Mouse (Mus musculus): ENCODE measurements around the gene Sft2d2.

The Sft2d2 gene

DNA sequence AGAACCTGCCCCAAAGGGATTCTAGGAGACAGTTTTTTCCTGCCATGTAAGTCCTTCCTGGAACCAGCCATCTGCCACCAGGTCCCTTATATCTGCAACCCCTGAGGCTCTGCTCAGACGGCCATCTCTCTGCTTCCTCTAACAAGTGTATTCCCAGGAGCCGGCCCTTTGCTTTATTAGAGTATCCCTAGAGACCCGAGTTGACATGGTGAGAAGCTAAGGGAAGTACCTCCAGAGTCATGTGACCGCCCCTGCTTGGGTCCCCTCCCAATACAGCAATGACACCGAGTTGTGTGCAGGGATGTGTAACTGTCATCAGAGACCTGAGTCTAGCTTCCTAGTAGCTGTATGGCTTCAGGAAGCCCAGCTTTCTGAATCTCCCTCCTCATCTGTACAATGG is 61.0 kb downstream of the Sft2d2 start:
- DNase-seq (ENCODE audit: low spot score in 2 of 2) = no peak

DNA sequence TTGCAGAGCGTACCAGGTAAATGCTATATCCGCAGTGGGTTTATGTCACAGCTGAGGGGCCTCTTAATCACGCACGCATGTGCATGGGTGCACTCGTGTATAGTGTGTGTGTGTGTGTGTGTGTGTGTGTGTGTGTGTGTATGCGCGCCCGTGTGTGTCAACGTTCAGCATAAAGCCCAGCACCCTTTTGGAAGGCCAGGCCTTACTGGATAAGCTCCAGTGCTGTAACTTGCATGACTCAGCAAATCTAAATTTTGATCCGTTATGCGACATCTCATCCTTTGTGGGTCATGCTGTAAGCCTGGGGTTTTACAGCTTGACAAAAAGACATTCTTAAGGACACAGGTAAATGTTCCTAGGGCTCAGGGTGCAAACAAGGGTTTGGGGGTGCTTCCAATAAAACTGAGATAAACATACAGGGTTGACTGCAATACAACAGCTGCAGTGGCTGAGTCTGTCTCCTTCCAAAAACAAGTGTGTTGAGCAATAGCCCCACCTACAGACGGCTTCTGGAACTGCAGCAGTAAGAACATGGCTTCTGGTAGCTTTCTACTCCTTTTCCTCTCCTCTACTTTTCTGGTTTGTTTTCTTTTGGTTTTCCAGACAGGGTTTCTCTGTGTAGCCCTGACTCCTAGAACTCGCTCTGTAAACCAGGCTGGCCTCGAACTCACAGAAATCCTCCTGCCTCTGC is 61.9 kb downstream of the Sft2d2 start:
- DNase-seq (ENCODE audit: low spot score in 2 of 2) = peak; percentile 32 to 55

DNA sequence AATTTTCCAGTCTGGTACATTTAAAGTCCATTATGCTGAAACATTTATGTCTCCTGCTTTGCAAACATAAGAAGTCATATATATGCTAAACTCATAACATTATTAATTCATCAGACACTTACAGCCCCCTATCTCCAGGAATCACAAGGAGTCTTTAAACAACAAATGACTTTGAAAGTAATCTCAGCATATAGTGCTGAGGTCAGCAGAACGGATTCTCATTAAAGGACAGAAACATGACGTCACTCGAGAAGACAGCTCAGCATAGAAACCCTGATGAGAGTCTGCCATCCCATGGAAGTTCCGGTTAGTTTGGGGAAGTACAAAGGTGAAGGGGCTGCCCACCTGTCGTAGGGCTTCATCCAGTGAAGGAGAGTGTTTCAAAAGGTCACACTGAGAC is 64.7 kb downstream of the Sft2d2 start:
- no peak for DNase-seq (ENCODE audit: low spot score in 2 of 2)
